Mouse (Mus musculus): Measurements from ENCODE around the gene Kcnk3. TPM values are rescaled to one million over a fixed set of nuclear protein-coding genes. Genes with fewer than 3 reads are reported as not detected.

Gene Kcnk3
- polyA plus RNA-seq, 1 experiment from 2014 or later: 0.13 TPM

GRCm38 (mm10) chr5:30588301-30588968, 465 bp downstream of the Kcnk3 start:
- WGBS (ENCODE audit: insufficient replicate concordance): 2% methylated on average over 70 of the region's 70 CpGs
- Histone ChIP-seq H3K9me3 (replicated peaks) (no peaks in the 10 kb centered on the region), H3K4me2 (peak overlapping the region; percentile 61), H3K4me1 (replicated peaks) (peaks cover 9% of the 10 kb centered on the region), H3K36me3 (no peaks in the 10 kb centered on the region), H3K9ac (no peak overlapping the region), H3K4me3 (replicated peaks) (peak overlapping the region; percentile 42), H3K27ac (no peak overlapping the region), H3K27me3 (peaks cover 80% of the 10 kb centered on the region)
- ATAC-seq (ENCODE audit: low read depth): 0 out of 2 replicates have a peak, but pooled peaks have one; percentile 18
- no peak for DNase-seq

GRCm38 (mm10) chr5:30589069-30589468, 1.1 kb downstream of the Kcnk3 start:
- Histone ChIP-seq H3K9ac (no peak overlapping the region), H3K4me3 (replicated peaks) (0 out of 2 replicates have a peak overlapping the region, but pooled peaks have one; percentile 42)

GRCm38 (mm10) chr5:30589546-30589945, 1.6 kb downstream of the Kcnk3 start:
- Histone ChIP-seq H3K4me2 (no peak overlapping the region), H3K27ac (no peak overlapping the region), H3K4me1 (replicated peaks) (peaks cover 19% of the 10 kb centered on the region), H3K27me3 (peaks cover 81% of the 10 kb centered on the region), H3K36me3 (no peaks in the 10 kb centered on the region), H3K9me3 (replicated peaks) (no peaks in the 10 kb centered on the region), H3K9ac (no peak overlapping the region), H3K4me3 (replicated peaks) (no peak overlapping the region)
- DNase-seq (no peak), ATAC-seq (ENCODE audit: low read depth) (no peak)
- WGBS (ENCODE audit: insufficient replicate concordance): 54% methylated on average over 3 of the region's 3 CpGs

More at GRCm38 (mm10) chr5:30589069-30589468, 1.1 kb downstream of the Kcnk3 start:
- WGBS (ENCODE audit: insufficient replicate concordance): 37% methylated on average over 4 of the region's 4 CpGs
- ATAC-seq (ENCODE audit: low read depth) (no peak), DNase-seq (no peak)
- H3K4me1 ChIP-seq (replicated peaks): peaks cover 15% of the 10 kb centered on the region
- H3K36me3 ChIP-seq: no peaks in the 10 kb centered on the region
- peaks cover 80% of the 10 kb centered on the region for H3K27me3 ChIP-seq
- H3K27ac ChIP-seq: no peak overlapping the region
- 0 out of 2 replicates have a peak overlapping the region, but pooled peaks have one; percentile 61 for H3K4me2 ChIP-seq
- no peaks in the 10 kb centered on the region for H3K9me3 ChIP-seq (replicated peaks)

- Histone ChIP-seq H3K27me3 (peaks cover 76% of the 10 kb centered on the region), H3K4me1 (replicated peaks) (peaks cover 26% of the 10 kb centered on the region), H3K27ac (no peak overlapping the region), H3K9me3 (replicated peaks) (no peaks in the 10 kb centered on the region), H3K36me3 (no peaks in the 10 kb centered on the region), H3K4me2 (no peak overlapping the region), H3K9ac (no peak overlapping the region), H3K4me3 (replicated peaks) (no peak overlapping the region)
- no peak for ATAC-seq (ENCODE audit: low read depth)
- WGBS (ENCODE audit: insufficient replicate concordance): 59% methylated on average over 5 of the region's 5 CpGs
- DNase-seq: no peak
These were observed 2.3 kb downstream of the Kcnk3 start for GRCm38 (mm10) chr5:30590231-30590630.

GRCm38 (mm10) chr5:30591205-30591731, 3.3 kb downstream of the Kcnk3 start:
- H3K4me3 ChIP-seq (replicated peaks): no peak overlapping the region
- WGBS (ENCODE audit: insufficient replicate concordance): 28% methylated on average over 5 of the region's 5 CpGs
- peaks cover 29% of the 10 kb centered on the region for H3K4me1 ChIP-seq (replicated peaks)
- H3K9ac ChIP-seq: no peak overlapping the region
- H3K27me3 ChIP-seq: peaks cover 66% of the 10 kb centered on the region
- H3K36me3 ChIP-seq: no peaks in the 10 kb centered on the region
- H3K9me3 ChIP-seq (replicated peaks): no peaks in the 10 kb centered on the region
- H3K27ac ChIP-seq: no peak overlapping the region
- no peak for DNase-seq
- ATAC-seq (ENCODE audit: low read depth): no peak
- H3K4me2 ChIP-seq: no peak overlapping the region

- Histone ChIP-seq H3K4me3 (replicated peaks) (no peak overlapping the region), H3K36me3 (no peaks in the 10 kb centered on the region), H3K27me3 (peaks cover 61% of the 10 kb centered on the region), H3K27ac (no peak overlapping the region), H3K4me1 (replicated peaks) (peaks cover 29% of the 10 kb centered on the region), H3K4me2 (no peak overlapping the region), H3K9me3 (replicated peaks) (no peaks in the 10 kb centered on the region), H3K9ac (no peak overlapping the region)
- DNase-seq (no peak), ATAC-seq (ENCODE audit: low read depth) (no peak)
- WGBS (ENCODE audit: insufficient replicate concordance): 60% methylated on average over 8 of the region's 8 CpGs
These were observed 3.8 kb downstream of the Kcnk3 start for GRCm38 (mm10) chr5:30591786-30592185.

GRCm38 (mm10) chr5:30592279-30592980, 4.5 kb downstream of the Kcnk3 start:
- Histone ChIP-seq H3K9ac (no peak overlapping the region), H3K4me2 (no peak overlapping the region), H3K36me3 (no peaks in the 10 kb centered on the region), H3K27ac (no peak overlapping the region), H3K4me3 (replicated peaks) (no peak overlapping the region), H3K9me3 (replicated peaks) (no peaks in the 10 kb centered on the region), H3K27me3 (peaks cover 55% of the 10 kb centered on the region), H3K4me1 (replicated peaks) (peaks cover 29% of the 10 kb centered on the region)
- no peak for ATAC-seq (ENCODE audit: low read depth)
- no peak for DNase-seq
- 68% methylated on average over 11 of the region's 11 CpGs for WGBS (ENCODE audit: insufficient replicate concordance)

- no peak for DNase-seq
- H3K9ac ChIP-seq: no peak overlapping the region
- no peaks in the 10 kb centered on the region for H3K36me3 ChIP-seq
- no peak overlapping the region for H3K27ac ChIP-seq
- H3K9me3 ChIP-seq (replicated peaks): no peaks in the 10 kb centered on the region
- peaks cover 25% of the 10 kb centered on the region for H3K4me1 ChIP-seq (replicated peaks)
- no peak overlapping the region for H3K4me2 ChIP-seq
- ATAC-seq (ENCODE audit: low read depth): no peak
- 71% methylated on average over 11 of the region's 11 CpGs for WGBS (ENCODE audit: insufficient replicate concordance)
- peaks cover 47% of the 10 kb centered on the region for H3K27me3 ChIP-seq
- H3K4me3 ChIP-seq (replicated peaks): no peak overlapping the region
These were observed 5.4 kb downstream of the Kcnk3 start for GRCm38 (mm10) chr5:30593360-30593759.

- ATAC-seq (ENCODE audit: low read depth): no peak
- H3K27me3 ChIP-seq: peaks cover 41% of the 10 kb centered on the region
- H3K9ac ChIP-seq: no peak overlapping the region
- no peak overlapping the region for H3K4me2 ChIP-seq
- H3K27ac ChIP-seq: no peak overlapping the region
- peaks cover 20% of the 10 kb centered on the region; the same call in 1 of the 2 replicates for H3K4me1 ChIP-seq (replicated peaks)
- no peaks in the 10 kb centered on the region for H3K9me3 ChIP-seq (replicated peaks)
- H3K36me3 ChIP-seq: no peaks in the 10 kb centered on the region
- WGBS (ENCODE audit: insufficient replicate concordance): 40% methylated on average over 10 of the region's 10 CpGs
- no peak for DNase-seq
- H3K4me3 ChIP-seq (replicated peaks): no peak overlapping the region
These were observed 6.0 kb downstream of the Kcnk3 start for GRCm38 (mm10) chr5:30593811-30594504.

- Histone ChIP-seq H3K4me2 (no peak overlapping the region), H3K27me3 (peaks cover 31% of the 10 kb centered on the region)
These were observed 7.1 kb downstream of the Kcnk3 start for GRCm38 (mm10) chr5:30594953-30595560.

GRCm38 (mm10) chr5:30601397-30601796, 13.4 kb downstream of the Kcnk3 start:
- Histone ChIP-seq H3K9ac (no peak overlapping the region), H3K27me3 (peaks cover 7% of the 10 kb centered on the region), H3K36me3 (no peaks in the 10 kb centered on the region), H3K9me3 (replicated peaks) (no peaks in the 10 kb centered on the region), H3K27ac (no peak overlapping the region), H3K4me2 (no peak overlapping the region), H3K4me1 (replicated peaks) (no peaks in the 10 kb centered on the region), H3K4me3 (replicated peaks) (no peak overlapping the region)
- DNase-seq (no peak), ATAC-seq (ENCODE audit: low read depth) (no peak)
- 13% methylated on average over 4 of the region's 4 CpGs for WGBS (ENCODE audit: insufficient replicate concordance)

More at GRCm38 (mm10) chr5:30594953-30595560, 7.1 kb downstream of the Kcnk3 start:
- WGBS (ENCODE audit: insufficient replicate concordance): 39% methylated on average over 6 of the region's 6 CpGs
- no peak overlapping the region for H3K9ac ChIP-seq
- peaks cover 20% of the 10 kb centered on the region; the same call in 1 of the 2 replicates for H3K4me1 ChIP-seq (replicated peaks)
- no peaks in the 10 kb centered on the region for H3K9me3 ChIP-seq (replicated peaks)
- no peaks in the 10 kb centered on the region for H3K36me3 ChIP-seq
- no peak overlapping the region for H3K4me3 ChIP-seq (replicated peaks)
- ATAC-seq (ENCODE audit: low read depth) (no peak), DNase-seq (no peak)
- no peak overlapping the region for H3K27ac ChIP-seq

Measured in liver, embryonic 13.5 days (tissue).